Mouse (Mus musculus): ENCODE data around the gene Podn. TPM values are rescaled to one million over a fixed set of nuclear protein-coding genes. Genes with fewer than 3 reads are reported as not detected.

Gene Podn
- total RNA-seq, 2 experiments from 2014 or later, result 5.7 to 9.5 TPM

- DNase-seq, result peak; percentile 78
- intact Hi-C loops (cut with DNase I), result no loop called here
Measured at GRCm38 (mm10) chr4:108051687-108052274, 44.5 kb downstream of the Podn start.

- intact Hi-C loops (cut with DNase I), result no loop called here
Measured at GRCm38 (mm10) chr4:108046136-108046535, 50.1 kb downstream of the Podn start.

GRCm38 (mm10) chr4:108045136-108046107, 50.8 kb downstream of the Podn start:
- intact Hi-C loops (cut with DNase I), result no loop called here

More at GRCm38 (mm10) chr4:108046136-108046535, 50.1 kb downstream of the Podn start:
- DNase-seq, result peak; percentile 86

GRCm38 (mm10) chr4:108037027-108037426, 59.2 kb downstream of the Podn start:
- intact Hi-C loops (cut with DNase I), result no loop called here
- DNase-seq, result no peak

More at GRCm38 (mm10) chr4:108045136-108046107, 50.8 kb downstream of the Podn start:
- peak; percentile 46 for DNase-seq

- intact Hi-C loops (cut with DNase I), result no loop called here
Measured at GRCm38 (mm10) chr4:108033041-108033764, 63.0 kb downstream of the Podn start.

GRCm38 (mm10) chr4:108032352-108032849, 63.8 kb downstream of the Podn start:
- intact Hi-C loops (cut with DNase I), result no loop called here

More at GRCm38 (mm10) chr4:108033041-108033764, 63.0 kb downstream of the Podn start:
- no peak for DNase-seq

GRCm38 (mm10) chr4:108031502-108032351, 64.5 kb downstream of the Podn start:
- intact Hi-C loops (cut with DNase I), result no loop called here
- peak; percentile 43 for DNase-seq

More at GRCm38 (mm10) chr4:108032352-108032849, 63.8 kb downstream of the Podn start:
- no peak for DNase-seq

GRCm38 (mm10) chr4:108030888-108031501, 65.2 kb downstream of the Podn start:
- intact Hi-C loops (cut with DNase I), result no loop called here
- no peak for DNase-seq

GRCm38 (mm10) chr4:108026193-108026592, 70.1 kb downstream of the Podn start:
- intact Hi-C loops (cut with DNase I), result no loop called here
- no peak for DNase-seq

GRCm38 (mm10) chr4:108025269-108025668, 71.0 kb downstream of the Podn start:
- no peak for DNase-seq
- intact Hi-C loops (cut with DNase I), result no loop called here

GRCm38 (mm10) chr4:108024641-108025040, 71.6 kb downstream of the Podn start:
- intact Hi-C loops (cut with DNase I), result no loop called here
- no peak for DNase-seq

GRCm38 (mm10) chr4:108023186-108023585, 73.1 kb downstream of the Podn start:
- intact Hi-C loops (cut with DNase I), result no loop called here
- DNase-seq, result no peak

GRCm38 (mm10) chr4:108020178-108020577, 76.1 kb downstream of the Podn start:
- DNase-seq, result no peak
- intact Hi-C loops (cut with DNase I), result no loop called here

GRCm38 (mm10) chr4:108018961-108019921, 77.0 kb downstream of the Podn start:
- no peak for DNase-seq
- intact Hi-C loops (cut with DNase I), result no loop called here

GRCm38 (mm10) chr4:108018241-108018923, 77.9 kb downstream of the Podn start:
- DNase-seq, result no peak
- intact Hi-C loops (cut with DNase I), result no loop called here

GRCm38 (mm10) chr4:108017839-108018238, 78.4 kb downstream of the Podn start:
- intact Hi-C loops (cut with DNase I), result no loop called here
- no peak for DNase-seq

GRCm38 (mm10) chr4:108016321-108016720, 79.9 kb downstream of the Podn start:
- intact Hi-C loops (cut with DNase I), result no loop called here
- DNase-seq, result peak; percentile 68

Measured in left cerebral cortex, postnatal 4 days (tissue).